Mouse (Mus musculus): ENCODE results near the gene Slc35f3. TPM values are rescaled to one million over a fixed set of nuclear protein-coding genes. Genes with fewer than 3 reads are reported as not detected.

Slc35f3 gene
- polyA plus RNA-seq, 1 experiment from 2014 or later = 0.14 TPM

DNA sequence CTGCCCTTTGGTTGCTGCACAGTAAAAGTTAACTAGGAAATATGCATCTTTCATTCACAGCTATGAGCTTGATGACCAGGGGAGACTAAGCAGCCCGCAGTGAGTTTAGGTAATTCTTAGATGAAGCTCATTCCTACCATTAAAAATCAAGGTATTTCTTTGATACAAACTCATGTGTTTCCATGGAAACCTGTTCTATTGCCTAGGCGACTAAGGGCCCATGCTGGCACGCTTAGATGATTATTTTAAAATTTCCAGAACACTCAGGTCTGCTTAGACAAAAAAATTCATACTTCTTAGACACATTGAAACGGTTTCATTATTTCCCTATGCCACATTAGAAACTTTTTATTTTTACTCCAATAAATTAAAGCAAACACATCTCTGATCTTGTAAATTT is 106.7 kb downstream of the Slc35f3 start:
- no peak for DNase-seq (ENCODE audit: low spot score)
- WGBS = 74% methylated on average over 4 of the region's 4 CpGs
- no peak overlapping the region for H3K27ac ChIP-seq (replicated peaks; ENCODE audit: low read depth, low read length)

DNA sequence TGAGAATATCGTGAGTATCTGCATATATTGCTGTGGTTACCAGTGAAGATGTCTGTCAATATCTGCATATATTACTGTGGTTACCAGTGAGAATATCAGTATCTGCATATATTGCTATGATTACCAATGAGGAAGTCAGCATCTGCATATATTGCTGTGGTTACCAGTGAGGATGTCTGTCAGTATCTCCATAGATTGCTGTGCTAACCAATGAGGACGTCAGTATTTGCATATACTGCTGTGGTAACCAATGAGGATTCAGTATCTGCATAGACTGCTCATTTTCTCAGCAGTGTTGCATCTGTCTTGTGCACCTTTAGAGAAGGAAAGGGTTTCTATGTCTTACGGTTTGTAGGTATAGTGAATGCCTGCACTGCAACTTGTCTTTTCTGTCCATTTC is 122.5 kb downstream of the Slc35f3 start:
- ATAC-seq (replicated peaks; ENCODE audit: insufficient number of reproducible peaks, low FRiP score, low TSS enrichment, low read depth) (no peak), DNase-seq (ENCODE audit: low spot score) (no peak)
- Histone ChIP-seq H3K4me1 (ENCODE audit: control insufficient read depth, insufficient read depth, low read length) (no peaks in the 10 kb centered on the region), H3K4me3 (ENCODE audit: low read depth, low read length) (no peak overlapping the region), H3K36me3 (replicated peaks; ENCODE audit: control insufficient read depth, insufficient read depth, low read depth, low read length) (no peaks in the 10 kb centered on the region), H3K9me3 (replicated peaks; ENCODE audit: control insufficient read depth, low read length) (no peaks in the 10 kb centered on the region), H3K4me2 (ENCODE audit: low read depth, low read length) (no peak overlapping the region), H3K27me3 (ENCODE audit: control insufficient read depth, insufficient read depth, low read length) (no peaks in the 10 kb centered on the region), H3K9ac (replicated peaks; ENCODE audit: low read length) (no peak overlapping the region), H3K27ac (replicated peaks; ENCODE audit: low read depth, low read length) (no peak overlapping the region)
- WGBS = 79% methylated on average over 3 of the region's 3 CpGs

More for the DNA sequence above, 106.7 kb downstream of the Slc35f3 start:
- Histone ChIP-seq H3K9ac (replicated peaks; ENCODE audit: low read length) (no peak overlapping the region), H3K4me2 (ENCODE audit: low read depth, low read length) (no peak overlapping the region), H3K4me3 (ENCODE audit: low read depth, low read length) (no peak overlapping the region), H3K4me1 (ENCODE audit: control insufficient read depth, insufficient read depth, low read length) (no peaks in the 10 kb centered on the region), H3K27me3 (ENCODE audit: control insufficient read depth, insufficient read depth, low read length) (no peaks in the 10 kb centered on the region), H3K9me3 (replicated peaks; ENCODE audit: control insufficient read depth, low read length) (no peaks in the 10 kb centered on the region), H3K36me3 (replicated peaks; ENCODE audit: control insufficient read depth, insufficient read depth, low read depth, low read length) (no peaks in the 10 kb centered on the region)
- no peak for ATAC-seq (replicated peaks; ENCODE audit: insufficient number of reproducible peaks, low FRiP score, low TSS enrichment, low read depth)

DNA sequence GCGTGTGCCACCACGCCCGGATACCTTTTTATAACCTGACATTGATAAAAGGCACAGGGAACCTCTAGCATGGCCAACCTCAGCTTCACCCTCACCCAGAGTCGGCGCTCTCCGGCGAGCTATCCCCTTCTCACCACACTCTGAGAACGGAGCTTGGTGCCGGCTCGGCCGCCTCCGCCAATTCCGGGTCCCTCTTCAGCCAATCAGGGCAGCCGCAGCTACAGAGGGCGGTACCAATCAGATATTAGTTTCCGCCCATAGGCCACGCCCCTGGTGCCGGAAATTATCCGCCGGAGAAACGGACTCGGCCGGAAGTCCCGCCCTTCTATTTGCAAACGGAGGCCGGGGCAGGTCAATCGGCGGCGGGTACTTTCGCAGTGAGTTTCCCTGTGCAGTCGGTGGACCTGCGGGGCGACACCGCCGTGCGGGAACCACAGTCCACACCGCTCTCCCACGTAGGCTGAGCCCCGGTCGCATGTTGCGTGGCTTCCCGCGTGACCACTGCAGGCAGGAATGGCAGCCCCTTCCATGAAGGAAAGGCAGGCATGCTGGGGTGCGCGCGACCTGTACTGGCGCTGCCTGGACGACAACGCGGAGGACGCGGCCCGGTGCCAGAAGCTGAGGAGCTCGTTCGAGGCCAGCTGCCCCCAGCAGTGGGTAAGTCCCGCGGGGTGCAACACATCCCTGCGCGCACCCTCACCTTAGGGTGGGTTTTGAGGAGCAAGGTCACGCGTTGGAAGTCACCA is 124.0 kb downstream of the Slc35f3 start, which contains the start of gene Coa6:
Gene Coa6 (plus strand): TSS at position 342 of the 746 bp plus-strand sequence.
- Histone ChIP-seq H3K4me1 (ENCODE audit: control insufficient read depth, insufficient read depth, low read length) (no peaks in the 10 kb centered on the region), H3K27ac (replicated peaks; ENCODE audit: low read depth, low read length) (no peak within 1 kb of the TSS), H3K4me2 (ENCODE audit: low read depth, low read length) (peak within 1 kb of the TSS; percentile 64), H3K9ac (replicated peaks; ENCODE audit: low read length) (peak within 1 kb of the TSS; percentile 76), H3K4me3 (ENCODE audit: low read depth, low read length) (peak within 1 kb of the TSS; percentile 63), H3K36me3 (replicated peaks; ENCODE audit: control insufficient read depth, insufficient read depth, low read depth, low read length) (no peaks in the 10 kb centered on the region; the same call in 1 of the 2 replicates), H3K27me3 (ENCODE audit: control insufficient read depth, insufficient read depth, low read length) (no peaks in the 10 kb centered on the region), H3K9me3 (replicated peaks; ENCODE audit: control insufficient read depth, low read length) (no peaks in the 10 kb centered on the region)
- under 1% methylated on average over 61 of the region's 61 CpGs for WGBS
- peak; percentile 98 for DNase-seq (ENCODE audit: low spot score)
- peak; percentile 97 for ATAC-seq (replicated peaks; ENCODE audit: insufficient number of reproducible peaks, low FRiP score, low TSS enrichment, low read depth)

DNA sequence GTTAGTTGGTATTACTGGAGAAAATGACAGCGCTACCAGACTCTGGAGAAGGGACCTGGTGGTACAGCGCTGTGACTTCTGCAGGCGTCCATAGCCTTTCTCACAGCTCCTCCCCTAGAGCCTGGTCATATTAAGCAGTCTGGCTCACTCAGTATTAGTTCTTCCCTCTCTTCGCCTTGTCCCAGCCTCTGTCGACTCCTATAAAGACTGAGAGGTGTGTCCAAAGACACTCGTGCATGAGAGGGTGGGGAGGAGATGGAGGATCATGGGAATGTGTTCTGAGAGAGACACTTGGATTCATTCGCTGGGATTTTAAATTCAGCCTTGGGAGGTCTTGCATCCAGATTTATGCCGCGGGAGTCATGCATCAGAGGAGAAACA is 124.6 kb downstream of the Slc35f3 start:
- Histone ChIP-seq H3K4me3 (ENCODE audit: low read depth, low read length) (peak overlapping the region; percentile 63), H3K4me1 (ENCODE audit: control insufficient read depth, insufficient read depth, low read length) (no peaks in the 10 kb centered on the region), H3K36me3 (replicated peaks; ENCODE audit: control insufficient read depth, insufficient read depth, low read depth, low read length) (no peaks in the 10 kb centered on the region; the same call in none of the 2 replicates), H3K27me3 (ENCODE audit: control insufficient read depth, insufficient read depth, low read length) (no peaks in the 10 kb centered on the region), H3K27ac (replicated peaks; ENCODE audit: low read depth, low read length) (no peak overlapping the region), H3K9ac (replicated peaks; ENCODE audit: low read length) (peak overlapping the region; percentile 76), H3K4me2 (ENCODE audit: low read depth, low read length) (peak overlapping the region; percentile 64), H3K9me3 (replicated peaks; ENCODE audit: control insufficient read depth, low read length) (no peaks in the 10 kb centered on the region)
- WGBS = 9% methylated on average over 9 of the region's 9 CpGs
- DNase-seq (ENCODE audit: low spot score) (peak; percentile 21), ATAC-seq (replicated peaks; ENCODE audit: insufficient number of reproducible peaks, low FRiP score, low TSS enrichment, low read depth) (peak; percentile 66; the same call in 1 of the 2 replicates)

DNA sequence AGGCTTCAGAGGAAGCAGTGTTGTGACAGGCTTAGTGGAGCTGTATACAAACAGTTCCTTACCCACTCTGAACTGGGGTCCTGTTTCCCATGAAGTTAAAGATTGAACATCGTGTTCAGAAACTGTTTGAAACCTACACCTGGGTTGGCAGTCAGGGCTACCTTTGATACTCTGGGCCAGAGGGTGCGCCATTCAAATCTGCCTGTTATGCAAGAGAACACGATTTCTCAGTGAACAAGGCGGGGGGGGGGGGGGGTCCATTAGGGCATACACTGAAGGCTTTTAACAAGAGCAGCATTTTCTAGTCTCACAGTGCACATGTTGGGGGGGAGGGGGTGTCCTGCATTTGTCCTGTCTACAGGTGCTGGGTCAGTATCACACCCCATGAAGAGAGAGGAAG is 125.8 kb downstream of the Slc35f3 start:
- no peaks in the 10 kb centered on the region for H3K9me3 ChIP-seq (replicated peaks; ENCODE audit: control insufficient read depth, low read length)
- ATAC-seq (replicated peaks; ENCODE audit: insufficient number of reproducible peaks, low FRiP score, low TSS enrichment, low read depth) = no peak
- H3K36me3 ChIP-seq (replicated peaks; ENCODE audit: control insufficient read depth, insufficient read depth, low read depth, low read length) = no peaks in the 10 kb centered on the region; the same call in none of the 2 replicates
- WGBS = 80% methylated on average over 4 of the region's 4 CpGs
- no peak for DNase-seq (ENCODE audit: low spot score)
- no peaks in the 10 kb centered on the region for H3K4me1 ChIP-seq (ENCODE audit: control insufficient read depth, insufficient read depth, low read length)
- no peak overlapping the region for H3K4me2 ChIP-seq (ENCODE audit: low read depth, low read length)
- H3K27me3 ChIP-seq (ENCODE audit: control insufficient read depth, insufficient read depth, low read length) = no peaks in the 10 kb centered on the region
- H3K27ac ChIP-seq (replicated peaks; ENCODE audit: low read depth, low read length) = no peak overlapping the region
- no peak overlapping the region for H3K4me3 ChIP-seq (ENCODE audit: low read depth, low read length)
- no peak overlapping the region for H3K9ac ChIP-seq (replicated peaks; ENCODE audit: low read length)

DNA sequence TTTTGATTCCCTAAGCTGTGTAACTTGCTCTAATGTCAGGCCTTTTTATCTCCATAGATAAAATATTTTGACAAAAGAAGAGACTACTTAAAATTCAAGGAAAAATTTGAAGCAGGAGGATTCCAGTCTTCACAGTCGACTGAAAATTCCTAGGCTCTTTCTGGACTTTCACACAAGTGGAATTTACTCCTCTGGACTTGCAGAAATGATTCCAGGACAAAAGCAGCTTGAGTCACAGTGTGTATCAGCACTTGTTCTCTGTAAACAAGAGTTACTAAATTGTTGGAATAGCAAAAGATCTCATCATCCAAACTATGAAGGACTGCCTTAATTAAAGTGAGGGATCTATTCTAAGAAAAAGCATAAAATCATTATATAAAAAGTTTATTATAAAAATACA is 126.6 kb downstream of the Slc35f3 start:
- Histone ChIP-seq H3K4me1 (ENCODE audit: control insufficient read depth, insufficient read depth, low read length) (no peaks in the 10 kb centered on the region), H3K27ac (replicated peaks; ENCODE audit: low read depth, low read length) (no peak overlapping the region), H3K27me3 (ENCODE audit: control insufficient read depth, insufficient read depth, low read length) (no peaks in the 10 kb centered on the region), H3K4me3 (ENCODE audit: low read depth, low read length) (no peak overlapping the region), H3K9ac (replicated peaks; ENCODE audit: low read length) (no peak overlapping the region), H3K36me3 (replicated peaks; ENCODE audit: control insufficient read depth, insufficient read depth, low read depth, low read length) (no peaks in the 10 kb centered on the region; the same call in none of the 2 replicates), H3K9me3 (replicated peaks; ENCODE audit: control insufficient read depth, low read length) (no peaks in the 10 kb centered on the region), H3K4me2 (ENCODE audit: low read depth, low read length) (no peak overlapping the region)
- WGBS = 94% methylated on average over 1 of the region's 1 CpGs
- ATAC-seq (replicated peaks; ENCODE audit: insufficient number of reproducible peaks, low FRiP score, low TSS enrichment, low read depth) = no peak
- no peak for DNase-seq (ENCODE audit: low spot score)

DNA sequence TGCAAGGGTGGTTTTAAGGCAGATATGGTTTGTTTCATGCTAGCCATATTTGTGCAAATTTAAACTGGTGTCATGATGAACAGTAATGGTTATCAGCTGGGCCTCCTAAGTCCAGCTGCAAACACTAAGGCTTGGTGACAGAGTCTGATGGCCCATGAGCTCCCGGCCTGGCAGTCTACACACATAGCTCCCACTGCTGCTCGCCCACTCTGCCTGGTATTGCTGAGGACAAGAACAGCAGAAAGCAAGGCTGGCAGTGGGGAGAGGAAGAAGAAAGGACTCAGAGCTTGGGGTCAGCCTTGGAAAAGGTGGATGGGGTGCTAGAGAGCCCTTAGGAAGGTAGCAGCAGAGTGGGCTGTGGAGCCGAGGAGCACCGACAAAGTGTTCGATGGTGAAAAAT is 131.3 kb downstream of the Slc35f3 start:
- Histone ChIP-seq H3K9ac (replicated peaks; ENCODE audit: low read length) (no peak overlapping the region), H3K36me3 (replicated peaks; ENCODE audit: control insufficient read depth, insufficient read depth, low read depth, low read length) (no peaks in the 10 kb centered on the region; the same call in none of the 2 replicates), H3K4me2 (ENCODE audit: low read depth, low read length) (no peak overlapping the region), H3K27me3 (ENCODE audit: control insufficient read depth, insufficient read depth, low read length) (no peaks in the 10 kb centered on the region), H3K4me1 (ENCODE audit: control insufficient read depth, insufficient read depth, low read length) (no peaks in the 10 kb centered on the region), H3K27ac (replicated peaks; ENCODE audit: low read depth, low read length) (no peak overlapping the region), H3K9me3 (replicated peaks; ENCODE audit: control insufficient read depth, low read length) (no peaks in the 10 kb centered on the region), H3K4me3 (ENCODE audit: low read depth, low read length) (no peak overlapping the region)
- ATAC-seq (replicated peaks; ENCODE audit: insufficient number of reproducible peaks, low FRiP score, low TSS enrichment, low read depth) = no peak
- 86% methylated on average over 5 of the region's 5 CpGs for WGBS
- DNase-seq (ENCODE audit: low spot score) = no peak

DNA sequence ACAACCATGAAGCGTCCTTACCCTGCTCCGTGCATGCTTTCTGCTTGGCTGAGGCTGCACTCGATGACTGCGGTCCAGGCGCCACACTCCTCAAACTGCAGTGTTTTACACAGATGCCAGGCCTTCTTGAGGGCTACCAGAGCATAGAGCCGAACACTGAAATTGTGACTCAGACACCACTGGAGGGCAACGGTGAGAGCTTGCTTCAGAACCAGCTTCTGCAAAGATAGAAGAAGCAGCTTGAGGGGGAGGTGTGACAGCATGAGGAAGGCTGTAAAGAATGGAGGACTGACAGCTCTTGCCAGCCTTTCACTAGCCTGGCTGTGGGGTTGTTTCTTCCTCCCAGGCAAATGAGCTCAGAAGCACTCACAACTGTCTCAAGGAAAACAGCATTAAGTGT is 135.5 kb downstream of the Slc35f3 start:
- H3K4me3 ChIP-seq (ENCODE audit: low read depth, low read length) = no peak overlapping the region
- ATAC-seq (replicated peaks; ENCODE audit: insufficient number of reproducible peaks, low FRiP score, low TSS enrichment, low read depth) = no peak

More for the DNA sequence above, 135.5 kb downstream of the Slc35f3 start:
- H3K4me1 ChIP-seq (ENCODE audit: control insufficient read depth, insufficient read depth, low read length) = no peaks in the 10 kb centered on the region
- no peaks in the 10 kb centered on the region for H3K27me3 ChIP-seq (ENCODE audit: control insufficient read depth, insufficient read depth, low read length)
- no peak overlapping the region for H3K27ac ChIP-seq (replicated peaks; ENCODE audit: low read depth, low read length)
- no peak overlapping the region for H3K4me2 ChIP-seq (ENCODE audit: low read depth, low read length)
- H3K9ac ChIP-seq (replicated peaks; ENCODE audit: low read length) = no peak overlapping the region
- no peak for DNase-seq (ENCODE audit: low spot score)
- H3K36me3 ChIP-seq (replicated peaks; ENCODE audit: control insufficient read depth, insufficient read depth, low read depth, low read length) = no peaks in the 10 kb centered on the region; the same call in 1 of the 2 replicates
- 91% methylated on average over 7 of the region's 7 CpGs for WGBS
- no peaks in the 10 kb centered on the region for H3K9me3 ChIP-seq (replicated peaks; ENCODE audit: control insufficient read depth, low read length)
